Mouse (Mus musculus) embryonic facial prominence, embryonic 15.5 days (tissue): Measurements from ENCODE around the gene Rnaset2b. TPM values are rescaled to one million over a fixed set of nuclear protein-coding genes. Genes with fewer than 3 reads are reported as not detected.
"Not testable (repeated sequence)": the region's sequence is repeated elsewhere in the genome, so short reads cannot be mapped to it uniquely, and the experiment has no call there.

Experiments used
- ATAC-seq: fragments of 200-750 bp; cut with Nextera tagmentation; 2 replicates; pipeline ENCODE4 v1.8.0; 2017; ENCODE audit warnings: low read depth, moderate TSS enrichment; ENCODE audit not compliant: insufficient number of reproducible peaks, low FRiP score, low TSS enrichment
- H3K27ac ChIP-seq: fragments of 300-500 bp; sonication (generic); replicated peaks from 2 replicates; pipeline ENCODE4 v1.5.1; 2015; ENCODE audit warnings: mild to moderate bottlenecking, inconsistent platforms
- H3K27me3 ChIP-seq: fragments of 300-500 bp; sonication (generic); 2 replicates; pipeline ENCODE4 v1.6.1; 2015; ENCODE audit warnings: inconsistent platforms
- H3K36me3 ChIP-seq: fragments of 300-500 bp; sonication (generic); 2 replicates; pipeline ENCODE4 v1.6.1; 2015; ENCODE audit warnings: mild to moderate bottlenecking, inconsistent platforms
- H3K4me1 ChIP-seq: fragments of 300-500 bp; sonication (generic); 2 replicates; pipeline ENCODE4 v1.6.1; 2015; ENCODE audit warnings: inconsistent platforms
- H3K4me2 ChIP-seq: fragments of 300-500 bp; sonication (generic); replicated peaks from 2 replicates; pipeline ENCODE4 v1.6.1; 2015; ENCODE audit warnings: mild to moderate bottlenecking, inconsistent platforms
- H3K4me3 ChIP-seq: fragments of 300-500 bp; sonication (generic); replicated peaks from 2 replicates; pipeline ENCODE4 v1.5.1; 2015; ENCODE audit warnings: mild to moderate bottlenecking, inconsistent platforms
- H3K9ac ChIP-seq: fragments of 300-500 bp; sonication (generic); 2 replicates; pipeline ENCODE4 v1.6.1; 2015; ENCODE audit warnings: inconsistent platforms
- H3K9me3 ChIP-seq: fragments of 300-500 bp; sonication (generic); replicated peaks from 2 replicates; pipeline ENCODE4 v1.6.1; 2016; ENCODE audit warnings: inconsistent platforms
- WGBS: fragments of 180-500 bp; shearing (Covaris S2); methylation state at CpG from one replicate; pipeline ENCODE4 v1.1.7; 2015; 5-methylcytosine and 5-hydroxymethylcytosine counted together
- polyA plus RNA-seq: library from polyadenylated mRNA; unstranded; fragments of >200 nt; fragmentation: Nextera tagmentation; extraction: Ambion mirVana; gene quantifications from 2 replicates; pipeline ENCODE4 v1.2.1, GENCODE M21; 2015

The Rnaset2b gene
- polyA plus RNA-seq, result 219 TPM in 2 replicates

GRCm38 (mm10) chr17:6970334-6970733, at the start of gene Rnaset2b:
TSS of gene Rnaset2b (plus strand) at chr17:6970634.
- WGBS, result 88% methylated on average over 1 of the region's 8 CpGs
- not testable (repeated sequence) for H3K9me3 ChIP-seq, H3K4me1 ChIP-seq, H3K4me2 ChIP-seq, H3K27ac ChIP-seq, H3K27me3 ChIP-seq, ATAC-seq, H3K4me3 ChIP-seq, H3K9ac ChIP-seq, H3K36me3 ChIP-seq

DNA sequence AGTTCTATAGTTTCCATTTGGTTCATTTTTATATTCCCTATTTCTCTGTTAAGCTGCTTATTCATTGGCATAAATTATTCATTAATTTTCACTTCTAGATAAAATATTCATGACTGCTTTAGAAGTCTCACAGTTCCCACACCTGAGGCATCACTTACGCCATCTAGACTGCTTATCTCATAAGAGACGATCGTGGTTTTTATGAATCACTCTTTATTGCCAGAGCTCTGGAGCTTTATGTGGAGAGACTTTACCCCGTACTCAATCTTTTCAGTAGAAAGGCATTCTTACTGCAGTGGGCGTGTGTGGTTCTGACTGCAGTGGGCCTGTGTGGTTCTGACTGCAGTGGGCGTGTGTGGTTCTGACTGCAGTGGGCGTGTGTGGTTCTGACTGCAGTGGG, 38.8 kb upstream of the Rnaset2b start:
- not testable (repeated sequence) for H3K4me3 ChIP-seq, H3K9me3 ChIP-seq, H3K4me1 ChIP-seq, H3K27me3 ChIP-seq, H3K4me2 ChIP-seq, ATAC-seq, H3K9ac ChIP-seq, H3K36me3 ChIP-seq, H3K27ac ChIP-seq
- 92% methylated on average over 7 of the region's 7 CpGs for WGBS

DNA sequence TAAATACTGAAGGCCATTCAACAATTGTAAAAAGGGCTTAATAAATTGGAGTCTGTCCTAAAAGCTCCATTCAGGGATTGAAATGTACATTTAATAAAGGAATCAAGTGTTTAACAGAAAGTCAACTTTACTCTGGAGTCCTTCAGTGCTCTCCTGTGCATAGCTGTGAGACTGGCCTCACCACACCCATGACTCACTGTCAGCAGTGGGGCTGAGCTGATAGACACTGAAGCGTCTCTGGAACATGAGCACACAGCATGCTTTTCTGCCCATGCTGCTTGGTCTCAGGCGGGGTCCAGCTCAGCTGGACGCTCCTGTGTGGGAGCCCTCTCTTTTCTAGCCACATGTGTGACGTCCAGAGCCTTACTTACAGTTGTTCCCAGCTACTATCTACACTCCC, 27.9 kb upstream of the Rnaset2b start:
- not testable (repeated sequence) for H3K4me2 ChIP-seq, ATAC-seq, H3K4me3 ChIP-seq, H3K36me3 ChIP-seq, H3K27ac ChIP-seq, H3K27me3 ChIP-seq, H3K9me3 ChIP-seq, H3K4me1 ChIP-seq, H3K9ac ChIP-seq
- no CpG with 5 or more reads among the region's 4 CpGs for WGBS

- H3K9ac ChIP-seq, H3K27ac ChIP-seq, ATAC-seq, H3K4me1 ChIP-seq, H3K27me3 ChIP-seq, H3K36me3 ChIP-seq, H3K9me3 ChIP-seq: not testable (repeated sequence)
- peak overlapping the region; percentile 58 for H3K4me3 ChIP-seq
- WGBS, result no CpG with 5 or more reads among the region's 8 CpGs
- peak overlapping the region; percentile 59 for H3K4me2 ChIP-seq
Measured at GRCm38 (mm10) chr17:6947637-6947983, 22.8 kb upstream of the Rnaset2b start.

DNA sequence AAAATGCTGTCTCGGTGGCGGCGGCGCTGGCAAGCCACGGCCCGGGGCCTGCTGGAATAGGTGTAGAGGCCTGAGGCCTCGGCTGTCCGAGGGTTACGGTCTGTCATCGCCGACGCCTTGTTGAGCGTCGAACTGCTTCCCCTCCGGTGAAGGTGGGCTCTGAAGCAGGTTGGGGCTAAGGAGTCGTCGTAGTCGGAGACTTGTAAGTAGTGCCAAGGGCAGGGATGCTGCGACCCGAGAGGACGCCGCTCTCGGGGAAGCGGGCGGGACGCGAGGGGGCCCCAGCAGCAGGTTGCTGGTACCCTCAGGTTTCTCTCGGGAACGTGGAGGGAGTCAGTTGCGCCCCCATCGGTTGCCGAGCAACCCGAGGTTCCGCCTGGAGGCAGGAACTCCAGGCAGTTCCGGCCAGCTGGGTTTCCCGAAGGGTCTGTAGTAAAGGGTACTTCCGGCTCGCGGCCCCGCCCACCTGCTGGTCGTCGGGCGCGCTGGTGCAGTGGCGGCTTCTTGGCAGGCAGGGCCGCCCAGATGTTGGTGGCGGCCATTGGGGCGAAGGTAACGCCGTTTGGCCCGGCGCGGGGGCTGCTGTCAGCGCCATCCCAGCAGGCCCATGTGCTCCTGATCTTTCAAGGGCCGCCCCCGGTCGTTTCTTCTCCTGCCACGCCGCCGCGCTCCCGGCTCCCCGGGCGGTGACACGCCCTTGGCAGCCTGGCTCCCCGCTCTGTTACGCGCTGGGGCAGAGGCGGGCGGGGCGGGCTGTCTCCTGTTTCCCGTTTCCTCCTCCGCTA, 22.3 kb upstream of the Rnaset2b start, which contains the start of gene Rsph3b:
TSS of gene Rsph3b (minus strand) at position 699 of the 785 bp plus-strand sequence.
- WGBS, result under 1% methylated on average over 73 of the region's 73 CpGs
- H3K36me3 ChIP-seq, result not testable (repeated sequence)

GRCm38 (mm10) chr17:6948769-6949228, 21.6 kb upstream of the Rnaset2b start:
- not testable (repeated sequence) for H3K9me3 ChIP-seq, ATAC-seq, H3K27me3 ChIP-seq, H3K36me3 ChIP-seq, H3K4me1 ChIP-seq
- WGBS, result 8% methylated on average over 9 of the region's 9 CpGs
- Histone ChIP-seq H3K4me2 (peak overlapping the region; percentile 59), H3K4me3 (peak overlapping the region; percentile 58), H3K9ac (peak overlapping the region; percentile 31; the same call in 1 of the 2 replicates), H3K27ac (peak overlapping the region; percentile 85)

More for the DNA sequence above, 22.3 kb upstream of the Rnaset2b start, which contains the start of gene Rsph3b:
- not testable (repeated sequence) for H3K9me3 ChIP-seq, H3K27me3 ChIP-seq, H3K4me1 ChIP-seq
- Histone ChIP-seq H3K9ac (peak within 1 kb of the TSS; percentile 31), H3K4me2 (peak within 1 kb of the TSS; percentile 59), H3K4me3 (peak within 1 kb of the TSS; percentile 58), H3K27ac (peak within 1 kb of the TSS; percentile 85)
- ATAC-seq, result peak; percentile 97

GRCm38 (mm10) chr17:6958881-6959280, 11.6 kb upstream of the Rnaset2b start:
- ATAC-seq, H3K36me3 ChIP-seq, H3K9ac ChIP-seq, H3K27ac ChIP-seq, H3K4me3 ChIP-seq, H3K9me3 ChIP-seq, H3K4me2 ChIP-seq, H3K4me1 ChIP-seq, H3K27me3 ChIP-seq: not testable (repeated sequence)
- WGBS, result 85% methylated on average over 7 of the region's 8 CpGs

- WGBS, result 56% methylated on average over 5 of the region's 6 CpGs
- H3K4me1 ChIP-seq, H3K36me3 ChIP-seq, H3K27me3 ChIP-seq, ATAC-seq, H3K9ac ChIP-seq, H3K27ac ChIP-seq, H3K9me3 ChIP-seq: not testable (repeated sequence)
- Histone ChIP-seq H3K4me2 (peak overlapping the region; percentile 39), H3K4me3 (peak overlapping the region; percentile 52)
Measured at GRCm38 (mm10) chr17:6959543-6960259, 10.7 kb upstream of the Rnaset2b start.

DNA sequence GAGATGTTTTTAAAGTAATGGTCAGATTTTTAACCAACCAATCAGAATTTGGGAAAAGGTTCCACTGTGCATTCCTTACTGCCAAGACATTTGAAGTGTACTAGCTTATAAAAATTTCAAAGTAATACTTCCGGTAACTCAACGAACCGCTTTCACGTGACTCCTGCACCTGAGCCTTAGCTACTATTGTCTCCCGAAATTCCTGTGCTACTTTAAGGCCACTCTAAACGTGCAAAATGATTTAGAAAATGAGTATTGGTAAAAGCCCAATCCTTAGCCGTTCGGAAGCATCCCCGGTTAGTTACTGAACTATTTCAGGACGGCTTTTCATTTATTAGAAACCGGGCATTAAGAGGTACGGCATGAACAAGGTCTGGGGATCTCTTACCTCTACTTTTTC, 10.1 kb upstream of the Rnaset2b start:
- Histone ChIP-seq H3K4me3 (peak overlapping the region; percentile 52), H3K4me2 (peak overlapping the region; percentile 39)
- WGBS, result under 1% methylated on average over 12 of the region's 12 CpGs
- H3K36me3 ChIP-seq, ATAC-seq, H3K4me1 ChIP-seq, H3K27ac ChIP-seq, H3K9me3 ChIP-seq, H3K9ac ChIP-seq, H3K27me3 ChIP-seq: not testable (repeated sequence)

- 0 out of 2 replicates have a peak within 1 kb of the TSS, but pooled peaks have one; percentile 63 for H3K27ac ChIP-seq
- not testable (repeated sequence) for H3K36me3 ChIP-seq
Measured at GRCm38 (mm10) chr17:6960776-6961175, 9.7 kb upstream of the Rnaset2b start, which contains the start of gene Tagap1. TSS of gene Tagap1 (minus strand) at chr17:6961156.

DNA sequence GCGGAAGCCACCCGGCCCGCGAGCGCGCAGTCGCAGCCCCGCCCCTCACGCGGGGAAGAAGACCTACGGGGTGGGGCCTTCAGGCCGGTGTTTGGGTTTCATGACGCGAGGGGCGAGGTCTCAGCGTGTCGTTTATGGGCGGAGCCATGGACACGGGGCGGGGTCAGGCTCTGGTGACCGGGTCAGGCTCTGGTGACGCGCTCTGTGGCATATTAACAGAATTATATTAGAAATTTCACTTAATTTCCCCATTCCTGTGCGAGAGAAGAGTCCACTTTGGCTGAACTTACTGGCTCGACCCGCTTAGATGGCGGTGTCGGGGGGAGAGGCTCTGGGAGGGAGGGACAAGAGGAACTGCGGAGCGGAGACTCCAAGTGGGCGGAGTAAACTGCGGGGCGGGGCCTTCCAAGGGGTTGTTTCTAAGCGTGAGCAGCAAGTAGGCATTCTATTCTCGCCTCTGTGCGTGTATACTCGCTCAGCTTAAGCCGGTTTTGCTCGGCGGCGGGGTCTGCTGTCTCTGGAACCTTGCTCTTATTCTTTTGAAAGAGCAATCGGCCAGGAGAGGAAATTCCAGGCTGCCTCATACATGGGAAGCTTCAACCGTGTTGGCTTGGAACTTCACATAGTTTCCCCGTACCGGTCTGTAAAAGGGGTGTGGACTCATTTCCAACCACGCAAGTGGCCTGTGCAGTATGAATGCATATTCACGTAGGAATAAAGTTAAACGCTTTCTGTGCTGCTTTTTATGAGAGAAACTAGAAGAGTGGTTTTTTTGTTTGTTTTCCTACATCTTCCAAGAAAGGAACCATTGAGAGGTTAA, 9.0 kb upstream of the Rnaset2b start:
- H3K4me3 ChIP-seq, result peak overlapping the region; percentile 52
- H3K4me2 ChIP-seq, result peak overlapping the region; percentile 43
- H3K27ac ChIP-seq, H3K36me3 ChIP-seq, H3K27me3 ChIP-seq, H3K9me3 ChIP-seq, H3K9ac ChIP-seq, H3K4me1 ChIP-seq: not testable (repeated sequence)
- under 1% methylated on average over 21 of the region's 48 CpGs for WGBS
- peak; percentile 98 for ATAC-seq

More at GRCm38 (mm10) chr17:6960776-6961175, 9.7 kb upstream of the Rnaset2b start, which contains the start of gene Tagap1:
- H3K4me1 ChIP-seq, H3K27me3 ChIP-seq, H3K9me3 ChIP-seq, H3K9ac ChIP-seq: not testable (repeated sequence)
- Histone ChIP-seq H3K4me3 (peak within 1 kb of the TSS; percentile 52), H3K4me2 (peak within 1 kb of the TSS; percentile 43)
- ATAC-seq, result peak; percentile 48
- WGBS, result under 1% methylated on average over 27 of the region's 51 CpGs
